In genomic region chr10:112138050-112138870, GRCm38 (mm10) we compare ENCODE assay signal across 7 mouse cellular contexts. TPM values are rescaled to one million over a fixed set of nuclear protein-coding genes. Genes with fewer than 3 reads are reported as not detected.
DNase-seq lines count a peak whose midpoint lies in the region; ATAC-seq and TF ChIP-seq lines count a peak whose summit lies in the region.

No protein-coding gene starts in this region.

- TF ChIP-seq CTCF in E14TG2a.4 (conservative IDR thresholded peaks at IDR 0.05; ENCODE audit: low read length), result peak; percentile 79

- 19% methylated on average over 9 of the region's 9 CpGs for WGBS in embryonic facial prominence, embryonic 13.5 days
- WGBS in hindbrain, embryonic 16.5 days, result 15% methylated on average over 9 of the region's 9 CpGs

- no peak overlapping the region for H3K4me3 ChIP-seq in E14TG2a.4 (replicated peaks; ENCODE audit: low read length)
- H3K4me3 ChIP-seq in embryonic facial prominence, embryonic 13.5 days, result peak overlapping the region; percentile 33
- H3K4me3 ChIP-seq in hindbrain, embryonic 16.5 days (ENCODE audit: low read length), result peak overlapping the region; percentile 36

- no peak for ATAC-seq in embryonic facial prominence, embryonic 13.5 days (ENCODE audit: insufficient number of reproducible peaks, insufficient read depth, low FRiP score, low TSS enrichment, low read depth)
- ATAC-seq in hindbrain, embryonic 16.5 days, result peak; percentile 96
- ATAC-seq in megakaryocyte, adult 5-6 weeks (ENCODE audit: poor library complexity, severe bottlenecking), result peak; percentile 67

- H3K9ac ChIP-seq in embryonic facial prominence, embryonic 13.5 days, result no peak overlapping the region
- H3K9ac ChIP-seq in hindbrain, embryonic 16.5 days (ENCODE audit: low read depth, low read length), result peak overlapping the region; percentile 52

- H3K9me3 ChIP-seq in E14TG2a.4 (ENCODE audit: low read length), result no peaks in the 10 kb centered on the region
- no peaks in the 10 kb centered on the region for H3K9me3 ChIP-seq in embryonic facial prominence, embryonic 13.5 days
- H3K9me3 ChIP-seq in hindbrain, embryonic 16.5 days (ENCODE audit: control insufficient read depth, low read length), result no peaks in the 10 kb centered on the region

- H3K4me1 ChIP-seq in E14TG2a.4 (replicated peaks; ENCODE audit: low read depth, low read length), result no peaks in the 10 kb centered on the region
- no peaks in the 10 kb centered on the region for H3K4me1 ChIP-seq in embryonic facial prominence, embryonic 13.5 days
- H3K4me1 ChIP-seq in hindbrain, embryonic 16.5 days (ENCODE audit: control insufficient read depth, insufficient read depth, low read depth, low read length), result no peaks in the 10 kb centered on the region

- no peak overlapping the region for H3K27ac ChIP-seq in embryonic facial prominence, embryonic 13.5 days
- H3K27ac ChIP-seq in hindbrain, embryonic 16.5 days (ENCODE audit: low read depth, low read length), result no peak overlapping the region

- H3K36me3 ChIP-seq in E14TG2a.4 (ENCODE audit: insufficient read depth, low read length), result no peaks in the 10 kb centered on the region
- no peaks in the 10 kb centered on the region for H3K36me3 ChIP-seq in embryonic facial prominence, embryonic 13.5 days
- H3K36me3 ChIP-seq in hindbrain, embryonic 16.5 days (ENCODE audit: control insufficient read depth, insufficient read depth, low read length), result no peaks in the 10 kb centered on the region

- peak overlapping the region; percentile 50 for H3K4me2 ChIP-seq in embryonic facial prominence, embryonic 13.5 days
- peak overlapping the region; percentile 54 for H3K4me2 ChIP-seq in hindbrain, embryonic 16.5 days (ENCODE audit: low read length)

- H3K27me3 ChIP-seq in E14TG2a.4 (ENCODE audit: insufficient read depth, low read length), result no peaks in the 10 kb centered on the region
- H3K27me3 ChIP-seq in embryonic facial prominence, embryonic 13.5 days, result no peaks in the 10 kb centered on the region
- H3K27me3 ChIP-seq in hindbrain, embryonic 16.5 days (replicated peaks; ENCODE audit: control insufficient read depth, insufficient read depth, low read length), result no peaks in the 10 kb centered on the region

- DNase-seq in NIH3T3 (ENCODE audit: low read depth), result peak; percentile 68
- peak; percentile 17 to 37 for DNase-seq in left cerebral cortex, adult 8-10 months (ENCODE audit: low spot score in 2 of 2)
- DNase-seq in right cerebral cortex, postnatal 4 days, result peak; percentile 42

RNA-seq across cellular contexts. Expression of gene Glipr1l3, which starts 21.9 kb away (rescaled TPM):
- not detected in 2 replicates for polyA plus RNA-seq in embryonic facial prominence, embryonic 13.5 days (2015; fragmentation: Nextera tagmentation; extraction: Ambion mirVana)
- 0.41 TPM in 1 of 2 replicates, not detected in the other for polyA plus RNA-seq in hindbrain, embryonic 16.5 days (2015; fragmentation: Nextera tagmentation; extraction: Ambion mirVana)
- not detected for total RNA-seq in left cerebral cortex, adult 8-10 months (2022)
- total RNA-seq in megakaryocyte, adult 5-6 weeks (2015), result not detected in 2 replicates
- total RNA-seq in megakaryocyte, adult 5-6 weeks (2017), result not detected in 2 replicates

RNA-seq across cellular contexts. Expression of gene Caps2, which starts 25.2 kb away (rescaled TPM):
- 0.21 and 0.22 TPM in 2 replicates for polyA plus RNA-seq in embryonic facial prominence, embryonic 13.5 days (2015; fragmentation: Nextera tagmentation; extraction: Ambion mirVana)
- polyA plus RNA-seq in hindbrain, embryonic 16.5 days (2015; fragmentation: Nextera tagmentation; extraction: Ambion mirVana), result 0.69 and 0.91 TPM in 2 replicates
- total RNA-seq in left cerebral cortex, adult 8-10 months (2022), result under 1 TPM in 2 of 4 experiments, not detected in 2; 0.14 to 0.42 TPM
- not detected in 2 replicates for total RNA-seq in megakaryocyte, adult 5-6 weeks (2015)
- total RNA-seq in megakaryocyte, adult 5-6 weeks (2017), result not detected in 2 replicates

RNA-seq across cellular contexts. Expression of gene Glipr1l2, which starts 55.1 kb away (rescaled TPM):
- polyA plus RNA-seq in embryonic facial prominence, embryonic 13.5 days (2015; fragmentation: Nextera tagmentation; extraction: Ambion mirVana), result not detected in 2 replicates
- not detected in 2 replicates for polyA plus RNA-seq in hindbrain, embryonic 16.5 days (2015; fragmentation: Nextera tagmentation; extraction: Ambion mirVana)
- total RNA-seq in left cerebral cortex, adult 8-10 months (2022), result not detected
- total RNA-seq in megakaryocyte, adult 5-6 weeks (2015), result not detected in 2 replicates
- not detected in 2 replicates for total RNA-seq in megakaryocyte, adult 5-6 weeks (2017)
